In the genomic region with DNA sequence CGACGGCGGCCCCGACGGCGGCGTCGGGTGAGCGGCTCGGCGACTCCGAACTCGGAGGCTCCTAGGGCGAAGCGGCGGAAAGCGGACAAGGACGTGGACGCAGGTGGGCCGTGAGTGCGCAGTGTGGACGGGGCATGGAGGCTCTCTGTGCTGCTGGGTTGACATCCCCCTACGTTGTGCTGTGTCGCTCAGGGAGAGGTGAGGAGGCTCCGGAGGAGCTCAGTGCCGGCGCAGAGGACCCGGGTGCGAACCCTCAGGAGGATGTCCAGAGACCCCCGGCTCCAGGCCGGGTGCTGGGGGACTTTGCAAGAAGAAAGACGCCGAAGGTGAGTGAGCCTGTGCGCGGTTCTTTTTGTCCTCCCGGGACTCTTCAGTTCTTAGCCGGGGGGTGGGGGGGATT, we compare ENCODE assay signal across 8 mouse cellular contexts. TPM values are rescaled to one million over a fixed set of nuclear protein-coding genes. Genes with fewer than 3 reads are reported as not detected.
DNase-seq lines count a peak whose midpoint lies in the region; ATAC-seq and TF ChIP-seq lines count a peak whose summit lies in the region.

No protein-coding gene starts in this region.

- no peaks in the 10 kb centered on the region for H3K27me3 ChIP-seq in cerebellum, adult 2 months (ENCODE audit: control insufficient read depth, insufficient read depth, low read length)
- no peaks in the 10 kb centered on the region for H3K27me3 ChIP-seq in C2C12 (ENCODE audit: control insufficient read depth, insufficient read depth, insufficient read length)
- H3K27me3 ChIP-seq in forebrain, embryonic 14.5 days (replicated peaks; ENCODE audit: control insufficient read depth, insufficient read depth, low read length), result no peaks in the 10 kb centered on the region
- H3K27me3 ChIP-seq in liver, embryonic 15.5 days, result no peaks in the 10 kb centered on the region

- peak overlapping the region; percentile 86 for H3ac ChIP-seq in C2C12 (ENCODE audit: control insufficient read depth, insufficient read length, low read depth)

- under 1% methylated on average over 36 of the region's 37 CpGs for WGBS in cerebellum, adult 2 months
- WGBS in forebrain, embryonic 14.5 days, result 1% methylated on average over 35 of the region's 37 CpGs
- under 1% methylated on average over 33 of the region's 37 CpGs for WGBS in liver, embryonic 15.5 days (ENCODE audit: insufficient replicate concordance)

- peak overlapping the region; percentile 79 for H3K9ac ChIP-seq in forebrain, embryonic 14.5 days (ENCODE audit: low read length)
- peak overlapping the region; percentile 80 for H3K9ac ChIP-seq in liver, embryonic 15.5 days

- peaks cover 3% of the 10 kb centered on the region for H3K4me1 ChIP-seq in cerebellum, adult 2 months (ENCODE audit: control insufficient read depth, insufficient read depth, low read length)
- peaks cover 7% of the 10 kb centered on the region for H3K4me1 ChIP-seq in forebrain, embryonic 14.5 days (ENCODE audit: control insufficient read depth, insufficient read depth, low read length)
- H3K4me1 ChIP-seq in liver, embryonic 15.5 days (replicated peaks), result peaks cover 33% of the 10 kb centered on the region

- peak overlapping the region; percentile 96 for H3K4me2 ChIP-seq in forebrain, embryonic 14.5 days (ENCODE audit: low read length)
- peak overlapping the region; percentile 97 for H3K4me2 ChIP-seq in liver, embryonic 15.5 days

- peaks cover 63% of the 10 kb centered on the region for H3K36me3 ChIP-seq in C2C12 (ENCODE audit: control insufficient read depth, insufficient read depth)
- peaks cover 68% of the 10 kb centered on the region for H3K36me3 ChIP-seq in forebrain, embryonic 14.5 days (ENCODE audit: control insufficient read depth, insufficient read depth, low read length)
- peaks cover 69% of the 10 kb centered on the region for H3K36me3 ChIP-seq in liver, embryonic 15.5 days (replicated peaks)

- no peak for TF ChIP-seq POLR2A in cerebellum, adult 2 months (IDR thresholded peaks at IDR 0.05; ENCODE audit: borderline replicate concordance, insufficient read depth, low read length)

- H3K4me3 ChIP-seq in cerebellum, adult 2 months (replicated peaks; ENCODE audit: insufficient read depth, low read depth, low read length), result peak overlapping the region; percentile 86
- H3K4me3 ChIP-seq in C2C12 (ENCODE audit: insufficient read depth, poor library complexity, severe bottlenecking), result peak overlapping the region; percentile 91
- H3K4me3 ChIP-seq in forebrain, embryonic 14.5 days (ENCODE audit: low read depth, low read length), result peak overlapping the region; percentile 98
- peak overlapping the region; percentile 94 for H3K4me3 ChIP-seq in liver, embryonic 15.5 days (replicated peaks)

- no peaks in the 10 kb centered on the region for H3K9me3 ChIP-seq in forebrain, embryonic 14.5 days (replicated peaks; ENCODE audit: control insufficient read depth, low read length)
- no peaks in the 10 kb centered on the region for H3K9me3 ChIP-seq in liver, embryonic 15.5 days (replicated peaks)

- TF ChIP-seq CTCF in cerebellum, adult 2 months (IDR thresholded peaks at IDR 0.05; ENCODE audit: borderline replicate concordance, insufficient read depth, low read depth, low read length), result no peak
- no peak for TF ChIP-seq CTCF in C2C12 (IDR thresholded peaks at IDR 0.05; ENCODE audit: control insufficient read depth, insufficient read depth, insufficient read length)

- peak; percentile 75 for ATAC-seq in forebrain, embryonic 14.5 days
- ATAC-seq in liver, embryonic 15.5 days (ENCODE audit: insufficient read depth), result peak; percentile 35

- H3K27ac ChIP-seq in cerebellum, adult 2 months (ENCODE audit: insufficient read depth, low read length), result no peak overlapping the region
- no peak overlapping the region for H3K27ac ChIP-seq in forebrain, embryonic 14.5 days (ENCODE audit: low read depth, low read length)
- peak overlapping the region; percentile 33; the same call in 1 of the 2 replicates for H3K27ac ChIP-seq in liver, embryonic 15.5 days (replicated peaks)

- H3K79me3 ChIP-seq in C2C12 (ENCODE audit: low read depth), result peaks cover 23% of the 10 kb centered on the region

- H3K79me2 ChIP-seq in C2C12 (ENCODE audit: control insufficient read depth, insufficient read depth), result peaks cover 43% of the 10 kb centered on the region

- no peak for DNase-seq in cerebellum, adult 2 months
- no peak for DNase-seq in cerebellum, adult 8-10 months
- no peak for DNase-seq in forebrain, embryonic 14.5 days (ENCODE audit: low spot score)
- no peak for DNase-seq in adrenal gland, postnatal 10 days
- no peak for DNase-seq in ovary, postnatal 14 days (ENCODE audit: low spot score)
- no peak for DNase-seq in cerebellum, adult 11-12 months

TF ChIP-seq in C2C12, 6 proteins besides CTCF, POLR2A, EP300 and RAD21:
- TF ChIP-seq CEBPB (IDR thresholded peaks at IDR 0.05; ENCODE audit: low read depth) (no peak), MYOD1 (IDR thresholded peaks at IDR 0.05; ENCODE audit: control insufficient read depth, insufficient read length, low read depth) (no peak), MYOG (IDR thresholded peaks at IDR 0.05; ENCODE audit: control insufficient read depth, extremely low read depth, insufficient read length) (no peak), FOSL1 (IDR thresholded peaks at IDR 0.05; ENCODE audit: insufficient read depth, low read length, poor library complexity, severe bottlenecking) (no peak), MAX (IDR thresholded peaks at IDR 0.05) (no peak), USF1 (IDR thresholded peaks at IDR 0.05; ENCODE audit: low read depth) (no peak)

RNA-seq across cellular contexts. Expression of a gene that starts 0.4 kb away (rescaled TPM):
- polyA plus RNA-seq in cerebellum, adult 2 months (2012; rRNA removed), result 20.8 and 25.2 TPM in 2 replicates
- 14.8 TPM for polyA plus RNA-seq in C2C12 (2012; fragmentation: generic; extraction: Trizol)
- polyA plus RNA-seq in forebrain, embryonic 14.5 days (2014; fragmentation: Nextera tagmentation; extraction: Ambion mirVana), result 15.9 and 27.0 TPM in 2 replicates
- polyA plus RNA-seq in liver, embryonic 15.5 days (2015; fragmentation: Nextera tagmentation; extraction: Ambion mirVana), result 11.1 and 11.3 TPM in 2 replicates
- 10 to 100 TPM; 16.0 to 17.6 TPM for total RNA-seq in adrenal gland, postnatal 10 days (2021)

RNA-seq across cellular contexts. Expression of a gene that starts 0.5 kb away (rescaled TPM):
- 37.3 and 38.3 TPM in 2 replicates for polyA plus RNA-seq in cerebellum, adult 2 months (2012; rRNA removed)
- 51.7 TPM for polyA plus RNA-seq in C2C12 (2012; fragmentation: generic; extraction: Trizol)
- polyA plus RNA-seq in forebrain, embryonic 14.5 days (2014; fragmentation: Nextera tagmentation; extraction: Ambion mirVana), result 37.6 and 40.6 TPM in 2 replicates
- 41.1 and 43.2 TPM in 2 replicates for polyA plus RNA-seq in liver, embryonic 15.5 days (2015; fragmentation: Nextera tagmentation; extraction: Ambion mirVana)
- 10 to 100 TPM; 18.2 to 19.1 TPM for total RNA-seq in adrenal gland, postnatal 10 days (2021)
